Mouse (Mus musculus): ENCODE data around the gene Igsf9. TPM values are rescaled to one million over a fixed set of nuclear protein-coding genes. Genes with fewer than 3 reads are reported as not detected.

The Igsf9 gene
- polyA plus RNA-seq, 1 experiment from 2014 or later = 16.7 TPM

- H3K36me3 ChIP-seq (ENCODE audit: control insufficient read depth, insufficient read depth, low read length) = no peaks in the 10 kb centered on the region
- H3K9me3 ChIP-seq (ENCODE audit: control insufficient read depth, low read length) = no peaks in the 10 kb centered on the region
- 37% methylated on average over 6 of the region's 6 CpGs for WGBS
- H3K4me2 ChIP-seq (replicated peaks; ENCODE audit: low read depth) = no peak overlapping the region
- H3K4me1 ChIP-seq (replicated peaks; ENCODE audit: control insufficient read depth, insufficient read depth) = 0 out of 2 replicates have a peak, but pooled peaks cover under 1% of the 10 kb centered on the region
- TF ChIP-seq CTCF (IDR thresholded peaks at IDR 0.05; ENCODE audit: low read depth) (no peak), EP300 (optimal IDR thresholded peaks at IDR 0.05) (no peak)
- DNase-seq (ENCODE audit: low spot score) (no peak), ATAC-seq (ENCODE audit: low FRiP score, low TSS enrichment) (no peak)
- no peak overlapping the region for H3K9ac ChIP-seq (ENCODE audit: low read length)
- no peaks in the 10 kb centered on the region for H3K27me3 ChIP-seq (ENCODE audit: control insufficient read depth, insufficient read depth, low read length)
- H3K4me3 ChIP-seq (ENCODE audit: low read depth, low read length) = no peak overlapping the region
- no peak overlapping the region for H3K27ac ChIP-seq (replicated peaks)
Observed at GRCm38 (mm10) chr1:172436785-172437184, 44.8 kb upstream of the Igsf9 start.

- Histone ChIP-seq H3K27me3 (ENCODE audit: control insufficient read depth, insufficient read depth, low read length) (no peaks in the 10 kb centered on the region), H3K9ac (ENCODE audit: low read length) (no peak overlapping the region), H3K4me1 (replicated peaks; ENCODE audit: control insufficient read depth, insufficient read depth) (no peaks in the 10 kb centered on the region), H3K4me3 (ENCODE audit: low read depth, low read length) (no peak overlapping the region), H3K4me2 (replicated peaks; ENCODE audit: low read depth) (no peak overlapping the region), H3K36me3 (ENCODE audit: control insufficient read depth, insufficient read depth, low read length) (no peaks in the 10 kb centered on the region), H3K9me3 (ENCODE audit: control insufficient read depth, low read length) (no peaks in the 10 kb centered on the region), H3K27ac (replicated peaks) (no peak overlapping the region)
- no peak for DNase-seq (ENCODE audit: low spot score)
- ATAC-seq (ENCODE audit: low FRiP score, low TSS enrichment) = no peak
- WGBS = 71% methylated on average over 2 of the region's 2 CpGs
- TF ChIP-seq CTCF (IDR thresholded peaks at IDR 0.05; ENCODE audit: low read depth) (no peak), EP300 (optimal IDR thresholded peaks at IDR 0.05) (no peak)
Observed at GRCm38 (mm10) chr1:172438621-172439020, 43.0 kb upstream of the Igsf9 start.

GRCm38 (mm10) chr1:172440521-172440920 lies 41.1 kb upstream of the Igsf9 start:
- ATAC-seq (ENCODE audit: low FRiP score, low TSS enrichment) (no peak), DNase-seq (ENCODE audit: low spot score) (no peak)
- Histone ChIP-seq H3K4me2 (replicated peaks; ENCODE audit: low read depth) (no peak overlapping the region), H3K27me3 (ENCODE audit: control insufficient read depth, insufficient read depth, low read length) (no peaks in the 10 kb centered on the region), H3K4me3 (ENCODE audit: low read depth, low read length) (no peak overlapping the region), H3K36me3 (ENCODE audit: control insufficient read depth, insufficient read depth, low read length) (no peaks in the 10 kb centered on the region), H3K9ac (ENCODE audit: low read length) (no peak overlapping the region), H3K9me3 (ENCODE audit: control insufficient read depth, low read length) (no peaks in the 10 kb centered on the region), H3K4me1 (replicated peaks; ENCODE audit: control insufficient read depth, insufficient read depth) (no peaks in the 10 kb centered on the region), H3K27ac (replicated peaks) (no peak overlapping the region)
- WGBS = 55% methylated on average over 3 of the region's 3 CpGs
- no peak for TF ChIP-seq EP300 (optimal IDR thresholded peaks at IDR 0.05)
- no peak for TF ChIP-seq CTCF (IDR thresholded peaks at IDR 0.05; ENCODE audit: low read depth)

- TF ChIP-seq EP300 (optimal IDR thresholded peaks at IDR 0.05) (no peak), CTCF (IDR thresholded peaks at IDR 0.05; ENCODE audit: low read depth) (no peak)
- Histone ChIP-seq H3K27ac (replicated peaks) (peak overlapping the region; percentile 84), H3K4me1 (replicated peaks; ENCODE audit: control insufficient read depth, insufficient read depth) (no peaks in the 10 kb centered on the region), H3K36me3 (ENCODE audit: control insufficient read depth, insufficient read depth, low read length) (no peaks in the 10 kb centered on the region), H3K27me3 (ENCODE audit: control insufficient read depth, insufficient read depth, low read length) (no peaks in the 10 kb centered on the region), H3K4me3 (ENCODE audit: low read depth, low read length) (no peak overlapping the region), H3K9ac (ENCODE audit: low read length) (no peak overlapping the region), H3K9me3 (ENCODE audit: control insufficient read depth, low read length) (no peaks in the 10 kb centered on the region), H3K4me2 (replicated peaks; ENCODE audit: low read depth) (no peak overlapping the region)
- peak; percentile 34 for DNase-seq (ENCODE audit: low spot score)
- 57% methylated on average over 9 of the region's 9 CpGs for WGBS
- ATAC-seq (ENCODE audit: low FRiP score, low TSS enrichment) = peak; percentile 97
Observed at GRCm38 (mm10) chr1:172441935-172442445, 39.6 kb upstream of the Igsf9 start.

GRCm38 (mm10) chr1:172450226-172450625 lies 31.4 kb upstream of the Igsf9 start:
- Histone ChIP-seq H3K27me3 (ENCODE audit: control insufficient read depth, insufficient read depth, low read length) (no peaks in the 10 kb centered on the region), H3K4me1 (replicated peaks; ENCODE audit: control insufficient read depth, insufficient read depth) (no peaks in the 10 kb centered on the region), H3K27ac (replicated peaks) (no peak overlapping the region), H3K36me3 (ENCODE audit: control insufficient read depth, insufficient read depth, low read length) (no peaks in the 10 kb centered on the region), H3K4me2 (replicated peaks; ENCODE audit: low read depth) (no peak overlapping the region), H3K9me3 (ENCODE audit: control insufficient read depth, low read length) (no peaks in the 10 kb centered on the region), H3K4me3 (ENCODE audit: low read depth, low read length) (no peak overlapping the region), H3K9ac (ENCODE audit: low read length) (no peak overlapping the region)
- no peak for ATAC-seq (ENCODE audit: low FRiP score, low TSS enrichment)
- TF ChIP-seq CTCF (IDR thresholded peaks at IDR 0.05; ENCODE audit: low read depth) (peak; percentile 45), EP300 (optimal IDR thresholded peaks at IDR 0.05) (no peak)
- 46% methylated on average over 2 of the region's 2 CpGs for WGBS
- no peak for DNase-seq (ENCODE audit: low spot score)

- H3K27me3 ChIP-seq (ENCODE audit: control insufficient read depth, insufficient read depth, low read length) = no peaks in the 10 kb centered on the region
- DNase-seq (ENCODE audit: low spot score) (no peak), ATAC-seq (ENCODE audit: low FRiP score, low TSS enrichment) (no peak)
- TF ChIP-seq CTCF (IDR thresholded peaks at IDR 0.05; ENCODE audit: low read depth) = no peak
- no peak overlapping the region for H3K9ac ChIP-seq (ENCODE audit: low read length)
- no peaks in the 10 kb centered on the region for H3K36me3 ChIP-seq (ENCODE audit: control insufficient read depth, insufficient read depth, low read length)
- no peak overlapping the region for H3K27ac ChIP-seq (replicated peaks)
- no peaks in the 10 kb centered on the region for H3K4me1 ChIP-seq (replicated peaks; ENCODE audit: control insufficient read depth, insufficient read depth)
- no peak overlapping the region for H3K4me2 ChIP-seq (replicated peaks; ENCODE audit: low read depth)
- H3K4me3 ChIP-seq (ENCODE audit: low read depth, low read length) = no peak overlapping the region
- WGBS = 48% methylated on average over 17 of the region's 17 CpGs
- no peaks in the 10 kb centered on the region for H3K9me3 ChIP-seq (ENCODE audit: control insufficient read depth, low read length)
Observed at GRCm38 (mm10) chr1:172450848-172451470, 30.6 kb upstream of the Igsf9 start.
